Mouse (Mus musculus) CD4-positive helper T cell, adult 2 months (primary cell): ENCODE data around the gene Rhox8.
"Not testable (repeated sequence)": the region's sequence is repeated elsewhere in the genome, so short reads cannot be mapped to it uniquely, and the experiment has no call there.

Experiments
- DNase-seq: peaks from one replicate; pipeline ENCODE4 v3.0.0-alpha.2; 2012; ENCODE audit warnings: low read depth, missing footprints, low spot score

Rhox8 gene

DNA sequence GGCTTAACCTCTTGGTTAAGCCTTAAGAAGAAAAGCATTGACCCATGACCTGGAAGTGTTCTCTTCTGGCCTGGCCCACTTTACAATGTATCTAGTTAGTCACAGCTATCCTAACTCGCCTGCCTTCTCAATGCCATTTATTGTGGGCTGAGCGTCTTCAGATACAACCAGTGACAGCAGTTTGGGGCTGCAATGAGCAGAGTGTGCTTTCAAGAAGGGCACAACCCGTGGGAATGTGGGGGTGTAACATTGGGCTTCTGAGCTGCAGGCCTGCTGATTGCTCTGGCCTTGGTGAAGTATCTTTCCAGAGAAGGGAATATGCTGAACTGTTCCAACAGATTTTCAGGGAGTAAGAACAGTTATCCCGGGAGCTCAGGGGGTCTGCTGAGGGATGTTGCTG is at the start of gene Rhox8:
Gene Rhox8 (minus strand): TSS at position 101 of the 400 bp plus-strand sequence.
- DNase-seq = no peak

- no peak for DNase-seq
These were observed 37.6 kb upstream of the Rhox8 start for GRCm38 (mm10) chrX:37916311-37916710.

- DNase-seq = no peak
These were observed 29.8 kb upstream of the Rhox8 start for GRCm38 (mm10) chrX:37908581-37908980.

- no peak for DNase-seq
These were observed 25.0 kb upstream of the Rhox8 start for GRCm38 (mm10) chrX:37903727-37904126.

DNA sequence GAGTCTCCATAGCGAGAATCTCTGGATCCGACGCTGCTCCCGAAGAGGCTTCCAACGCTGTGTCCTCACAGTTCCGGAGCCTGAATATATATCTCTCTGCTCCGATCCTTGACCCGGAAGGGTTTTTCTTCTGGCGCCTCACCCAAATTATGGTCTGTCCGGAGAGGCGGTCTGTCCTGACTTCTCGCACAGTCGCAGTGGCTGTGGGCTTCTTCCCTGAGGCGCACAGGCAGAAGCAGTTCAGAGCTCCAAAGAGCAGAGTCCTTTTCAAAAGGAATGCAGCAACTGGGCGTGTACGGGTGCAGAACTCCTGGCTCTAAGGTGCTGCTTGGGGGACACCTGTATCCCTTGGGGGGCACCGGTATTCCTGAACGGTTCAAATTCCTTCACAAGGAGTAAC is 22.9 kb upstream of the Rhox8 start, which contains the start of gene Rhox9:
Gene Rhox9 (minus strand): TSS at position 101 of the 400 bp plus-strand sequence.
- not testable (repeated sequence) for DNase-seq

DNA sequence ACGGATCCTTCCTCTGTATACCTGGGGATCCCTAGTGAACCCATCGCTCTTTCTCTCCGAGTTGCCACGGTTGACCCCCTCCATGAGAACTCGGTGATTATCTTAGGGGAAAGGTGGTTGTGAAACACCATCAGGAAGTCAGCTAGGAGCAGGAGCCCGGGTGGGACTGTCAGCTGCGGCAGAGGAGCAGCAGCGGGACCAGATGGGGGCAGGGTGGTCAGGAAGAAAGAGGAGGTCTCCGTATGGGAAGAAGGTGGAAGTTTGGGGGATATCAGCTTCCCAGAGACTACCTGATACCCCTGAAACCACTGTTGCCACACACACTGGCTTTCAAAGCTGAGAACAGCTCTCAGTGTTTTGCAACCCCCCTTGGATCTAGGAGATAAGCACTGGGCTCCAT is 18.4 kb upstream of the Rhox8 start, which contains the start of gene Rhox7b:
Gene Rhox7b (minus strand): TSS at position 101 of the 400 bp plus-strand sequence.
- DNase-seq = not testable (repeated sequence)

DNA sequence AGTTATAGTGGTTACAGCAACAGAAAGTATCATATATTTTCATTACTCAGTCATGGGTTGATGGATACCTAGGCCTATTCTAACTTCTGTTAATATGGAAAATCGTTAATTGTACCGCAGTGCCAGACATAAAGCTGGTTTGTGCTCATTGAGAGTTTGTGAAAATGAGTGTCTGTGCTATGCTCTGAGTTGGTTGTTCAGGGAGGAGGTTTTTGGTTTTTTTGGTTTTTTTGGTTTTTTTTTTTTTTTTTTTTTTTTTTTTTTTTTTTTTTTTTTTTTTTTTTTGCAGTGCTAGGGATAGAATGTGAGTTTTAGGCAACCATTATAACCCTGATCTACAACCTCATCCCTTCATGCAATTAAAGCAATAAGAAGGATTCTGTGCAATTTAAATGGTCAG is 7.1 kb downstream of the Rhox8 start:
- DNase-seq = no peak

DNA sequence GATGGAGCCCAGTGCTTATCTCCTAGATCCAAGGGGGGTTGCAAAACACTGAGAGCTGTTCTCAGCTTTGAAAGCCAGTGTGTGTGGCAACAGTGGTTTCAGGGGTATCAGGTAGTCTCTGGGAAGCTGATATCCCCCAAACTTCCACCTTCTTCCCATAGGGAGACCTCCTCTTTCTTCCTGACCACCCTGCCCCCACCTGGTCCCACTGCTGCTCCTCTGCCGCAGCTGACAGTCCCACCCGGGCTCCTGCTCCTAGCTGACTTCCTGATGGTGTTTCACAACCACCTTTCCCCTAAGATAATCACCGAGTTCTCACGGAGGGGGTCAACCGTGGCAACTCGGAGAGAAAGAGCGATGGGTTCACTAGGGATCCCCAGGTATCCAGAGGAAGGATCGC is 47.4 kb downstream of the Rhox8 start, which contains the start of gene Rhox7a:
Gene Rhox7a (plus strand): TSS at position 301 of the 400 bp plus-strand sequence.
- DNase-seq = not testable (repeated sequence)

GRCm38 (mm10) chrX:37826610-37827009 is 52.1 kb downstream of the Rhox8 start, which contains the start of gene Rhox6:
Rhox6 (plus strand) TSS chrX:37826910.
- not testable (repeated sequence) for DNase-seq
